Mouse (Mus musculus) cerebellum, adult 2 months (tissue): ENCODE data around the gene Plekha8.

Experiments used
- CTCF ChIP-seq: fragments of 200-500 bp; IDR thresholded peaks from 2 replicates; pipeline ENCODE4 v1.5.1; 2011; ENCODE audit warnings: low read depth, mild to moderate bottlenecking, control low read depth, low read length, moderate library complexity, borderline replicate concordance; ENCODE audit not compliant: insufficient read depth
- POLR2A ChIP-seq: fragments of 200-500 bp; IDR thresholded peaks from 2 replicates; pipeline ENCODE4 v1.6.1; 2011; ENCODE audit warnings: low read length, control low read depth, borderline replicate concordance; ENCODE audit not compliant: insufficient read depth

DNA sequence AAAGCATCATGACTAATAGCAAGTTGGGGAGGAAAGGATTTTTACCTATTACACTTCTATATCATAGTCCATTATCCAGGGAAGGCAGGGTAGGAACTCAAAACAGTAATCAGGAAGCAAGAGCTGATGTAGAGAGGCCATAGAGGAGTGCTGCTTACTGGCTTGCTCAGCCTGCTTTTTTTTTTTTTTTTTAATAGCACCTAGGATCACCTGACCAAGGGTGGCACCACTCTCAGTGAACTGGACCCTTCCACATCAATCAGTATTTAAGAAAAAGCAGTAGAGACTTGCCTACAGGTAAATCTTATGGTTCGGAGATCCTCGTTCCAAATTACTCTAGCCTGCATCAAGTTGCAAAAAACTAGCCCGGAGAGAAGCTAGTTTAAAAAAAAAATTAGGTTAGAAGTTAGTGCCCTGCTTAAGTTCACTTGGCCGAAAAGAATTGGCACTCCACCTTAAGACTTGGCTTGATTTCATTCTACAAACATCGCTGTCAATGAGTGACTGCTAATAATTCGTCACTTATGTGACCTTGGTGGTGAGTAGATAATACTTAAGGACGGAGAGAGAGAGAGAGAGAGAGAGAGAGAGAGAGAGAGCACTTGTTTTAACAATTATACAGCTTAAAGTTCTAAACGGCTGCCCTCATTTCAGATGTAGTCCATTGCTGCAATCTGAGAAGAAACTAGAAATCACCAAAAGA, 994 bp upstream of the Plekha8 start:
- TF ChIP-seq CTCF (no peak), POLR2A (no peak)
